Mouse (Mus musculus): ENCODE results near the gene Olfr1342. TPM values are rescaled to one million over a fixed set of nuclear protein-coding genes. Genes with fewer than 3 reads are reported as not detected.

Olfr1342 gene
- polyA plus RNA-seq, 1 experiment: not detected

- no peaks in the 10 kb centered on the region for H3K4me1 ChIP-seq (ENCODE audit: control insufficient read depth, insufficient read depth, low read length)
Measured at GRCm38 (mm10) chr4:118711656-118712055, 19.1 kb upstream of the Olfr1342 start.

GRCm38 (mm10) chr4:118708086-118708485 lies 15.5 kb upstream of the Olfr1342 start:
- Histone ChIP-seq H3K27me3 (ENCODE audit: control insufficient read depth, insufficient read depth, low read length) (no peaks in the 10 kb centered on the region), H3K4me1 (ENCODE audit: control insufficient read depth, insufficient read depth, low read length) (no peaks in the 10 kb centered on the region), H3K27ac (ENCODE audit: control insufficient read depth, insufficient read depth, low read depth, low read length) (no peak overlapping the region), H3K4me3 (ENCODE audit: control insufficient read depth, low read depth, low read length) (no peak overlapping the region), H3K36me3 (ENCODE audit: control insufficient read depth, insufficient read depth, low read length) (no peaks in the 10 kb centered on the region)
- TF ChIP-seq POLR2A (IDR thresholded peaks at IDR 0.05; ENCODE audit: control insufficient read depth, low read depth, low read length): no peak
- no peak for TF ChIP-seq CTCF (IDR thresholded peaks at IDR 0.05; ENCODE audit: control insufficient read depth, insufficient read depth, insufficient replicate concordance, low read depth, low read length)

More at GRCm38 (mm10) chr4:118711656-118712055, 19.1 kb upstream of the Olfr1342 start:
- Histone ChIP-seq H3K27ac (ENCODE audit: control insufficient read depth, insufficient read depth, low read depth, low read length) (no peak overlapping the region), H3K36me3 (ENCODE audit: control insufficient read depth, insufficient read depth, low read length) (no peaks in the 10 kb centered on the region), H3K27me3 (ENCODE audit: control insufficient read depth, insufficient read depth, low read length) (no peaks in the 10 kb centered on the region), H3K4me3 (ENCODE audit: control insufficient read depth, low read depth, low read length) (no peak overlapping the region)
- TF ChIP-seq CTCF (IDR thresholded peaks at IDR 0.05; ENCODE audit: control insufficient read depth, insufficient read depth, insufficient replicate concordance, low read depth, low read length) (no peak), POLR2A (IDR thresholded peaks at IDR 0.05; ENCODE audit: control insufficient read depth, low read depth, low read length) (no peak)

- H3K4me3 ChIP-seq (ENCODE audit: control insufficient read depth, low read depth, low read length): no peak within 1 kb of the TSS
- no peaks in the 10 kb centered on the region for H3K4me1 ChIP-seq (ENCODE audit: control insufficient read depth, insufficient read depth, low read length)
- H3K27me3 ChIP-seq (ENCODE audit: control insufficient read depth, insufficient read depth, low read length): no peaks in the 10 kb centered on the region
- no peak for TF ChIP-seq POLR2A (IDR thresholded peaks at IDR 0.05; ENCODE audit: control insufficient read depth, low read depth, low read length)
- no peak for TF ChIP-seq CTCF (IDR thresholded peaks at IDR 0.05; ENCODE audit: control insufficient read depth, insufficient read depth, insufficient replicate concordance, low read depth, low read length)
- no peaks in the 10 kb centered on the region for H3K36me3 ChIP-seq (ENCODE audit: control insufficient read depth, insufficient read depth, low read length)
- no peak within 1 kb of the TSS for H3K27ac ChIP-seq (ENCODE audit: control insufficient read depth, insufficient read depth, low read depth, low read length)
Measured at GRCm38 (mm10) chr4:118703223-118703622, 10.7 kb upstream of the Olfr1342 start, which contains the start of gene Olfr1341. Olfr1341 (plus strand) TSS chr4:118703523.

GRCm38 (mm10) chr4:118693812-118694211 lies 1.3 kb upstream of the Olfr1342 start:
- H3K4me3 ChIP-seq (ENCODE audit: control insufficient read depth, low read depth, low read length): no peak overlapping the region
- H3K36me3 ChIP-seq (ENCODE audit: control insufficient read depth, insufficient read depth, low read length): no peaks in the 10 kb centered on the region
- H3K4me1 ChIP-seq (ENCODE audit: control insufficient read depth, insufficient read depth, low read length): peaks cover 6% of the 10 kb centered on the region
- no peak overlapping the region for H3K27ac ChIP-seq (ENCODE audit: control insufficient read depth, insufficient read depth, low read depth, low read length)
- no peaks in the 10 kb centered on the region for H3K27me3 ChIP-seq (ENCODE audit: control insufficient read depth, insufficient read depth, low read length)
- no peak for TF ChIP-seq CTCF (IDR thresholded peaks at IDR 0.05; ENCODE audit: control insufficient read depth, insufficient read depth, insufficient replicate concordance, low read depth, low read length)
- TF ChIP-seq POLR2A (IDR thresholded peaks at IDR 0.05; ENCODE audit: control insufficient read depth, low read depth, low read length): no peak

- Histone ChIP-seq H3K4me1 (ENCODE audit: control insufficient read depth, insufficient read depth, low read length) (no peaks in the 10 kb centered on the region), H3K27ac (ENCODE audit: control insufficient read depth, insufficient read depth, low read depth, low read length) (no peak overlapping the region)
- no peak for TF ChIP-seq CTCF (IDR thresholded peaks at IDR 0.05; ENCODE audit: control insufficient read depth, insufficient read depth, insufficient replicate concordance, low read depth, low read length)
- TF ChIP-seq POLR2A (IDR thresholded peaks at IDR 0.05; ENCODE audit: control insufficient read depth, low read depth, low read length): no peak
Measured at GRCm38 (mm10) chr4:118687086-118687485, 5.5 kb downstream of the Olfr1342 start.

GRCm38 (mm10) chr4:118658652-118659051 lies 33.9 kb downstream of the Olfr1342 start, which contains the start of gene Olfr62:
Olfr62 (plus strand) TSS chr4:118658952.
- no peaks in the 10 kb centered on the region for H3K27me3 ChIP-seq (ENCODE audit: control insufficient read depth, insufficient read depth, low read length)
- TF ChIP-seq CTCF (IDR thresholded peaks at IDR 0.05; ENCODE audit: control insufficient read depth, insufficient read depth, insufficient replicate concordance, low read depth, low read length) (no peak), POLR2A (IDR thresholded peaks at IDR 0.05; ENCODE audit: control insufficient read depth, low read depth, low read length) (no peak)
- H3K4me1 ChIP-seq (ENCODE audit: control insufficient read depth, insufficient read depth, low read length): no peaks in the 10 kb centered on the region
- H3K4me3 ChIP-seq (ENCODE audit: control insufficient read depth, low read depth, low read length): no peak within 1 kb of the TSS
- H3K36me3 ChIP-seq (ENCODE audit: control insufficient read depth, insufficient read depth, low read length): no peaks in the 10 kb centered on the region
- no peak within 1 kb of the TSS for H3K27ac ChIP-seq (ENCODE audit: control insufficient read depth, insufficient read depth, low read depth, low read length)

More at GRCm38 (mm10) chr4:118687086-118687485, 5.5 kb downstream of the Olfr1342 start:
- H3K4me3 ChIP-seq (ENCODE audit: control insufficient read depth, low read depth, low read length): no peak overlapping the region
- H3K36me3 ChIP-seq (ENCODE audit: control insufficient read depth, insufficient read depth, low read length): no peaks in the 10 kb centered on the region
- H3K27me3 ChIP-seq (ENCODE audit: control insufficient read depth, insufficient read depth, low read length): no peaks in the 10 kb centered on the region

GRCm38 (mm10) chr4:118645234-118645633 lies 47.3 kb downstream of the Olfr1342 start:
- peaks cover 8% of the 10 kb centered on the region for H3K4me1 ChIP-seq (ENCODE audit: control insufficient read depth, insufficient read depth, low read length)
- no peaks in the 10 kb centered on the region for H3K36me3 ChIP-seq (ENCODE audit: control insufficient read depth, insufficient read depth, low read length)
- no peak overlapping the region for H3K4me3 ChIP-seq (ENCODE audit: control insufficient read depth, low read depth, low read length)
- no peaks in the 10 kb centered on the region for H3K27me3 ChIP-seq (ENCODE audit: control insufficient read depth, insufficient read depth, low read length)
- no peak overlapping the region for H3K27ac ChIP-seq (ENCODE audit: control insufficient read depth, insufficient read depth, low read depth, low read length)
- TF ChIP-seq CTCF (IDR thresholded peaks at IDR 0.05; ENCODE audit: control insufficient read depth, insufficient read depth, insufficient replicate concordance, low read depth, low read length) (peak; percentile 78; the same call in 1 of the 2 replicates), POLR2A (IDR thresholded peaks at IDR 0.05; ENCODE audit: control insufficient read depth, low read depth, low read length) (no peak)
